Mouse (Mus musculus) ES-CJ7 (cell line): ENCODE data around the gene Myt1l.
A peak's percentile ranks its signal among the peaks of the same experiment; 100 is the strongest.

Experiments
- DNase-seq: peaks from one replicate; pipeline ENCODE4 v3.0.0; 2011; ENCODE audit warnings: low read depth, low spot score

Gene Myt1l

DNA sequence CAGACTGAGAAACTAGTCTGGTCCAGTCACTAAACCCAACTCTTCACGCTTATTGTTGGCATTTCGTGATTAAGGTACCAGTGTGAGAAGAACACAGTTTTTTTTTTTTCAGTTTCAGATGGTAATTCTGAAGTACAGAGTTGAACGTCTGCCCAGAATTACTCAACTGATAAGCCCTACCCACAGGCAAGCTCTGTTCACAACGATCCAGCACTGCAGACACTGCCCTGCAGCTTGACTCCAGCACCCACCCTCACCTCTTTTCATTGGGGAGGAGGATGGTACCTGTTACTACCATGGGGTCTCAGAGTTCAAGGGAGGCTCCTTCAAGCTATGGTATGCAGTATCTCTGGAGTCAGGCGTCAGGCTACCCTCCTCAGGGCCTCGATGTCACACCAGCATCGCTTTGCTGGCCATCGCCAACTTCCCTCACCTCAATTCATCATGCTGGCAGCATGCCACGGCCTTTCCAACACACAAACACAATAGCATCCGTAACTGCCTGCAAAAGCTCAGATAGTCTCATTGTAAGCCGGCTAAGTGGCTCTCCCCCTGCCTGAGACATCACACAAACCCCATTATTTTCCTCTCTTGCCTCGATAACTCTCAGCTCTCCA lies 281.5 kb downstream of the Myt1l start:
- DNase-seq: no peak

DNA sequence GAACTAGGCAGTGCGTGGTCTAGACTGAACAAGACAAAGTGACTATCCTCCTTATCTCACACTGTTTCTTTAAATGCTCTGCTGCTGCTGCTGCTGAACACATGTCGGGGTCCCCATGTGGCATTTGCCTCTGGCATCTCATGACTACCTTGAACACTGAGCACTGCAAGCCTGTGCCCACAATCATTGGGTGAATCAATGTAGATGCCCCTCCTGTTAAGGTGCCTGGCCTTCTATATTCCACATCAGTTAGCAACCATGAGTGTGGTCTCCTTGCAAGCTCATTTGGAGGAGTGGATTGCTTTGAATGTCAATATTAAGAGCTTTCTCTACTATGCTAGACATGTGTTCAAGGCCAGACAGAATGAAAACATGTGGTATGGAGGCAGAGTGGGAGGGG lies 287.3 kb downstream of the Myt1l start:
- DNase-seq: no peak

DNA sequence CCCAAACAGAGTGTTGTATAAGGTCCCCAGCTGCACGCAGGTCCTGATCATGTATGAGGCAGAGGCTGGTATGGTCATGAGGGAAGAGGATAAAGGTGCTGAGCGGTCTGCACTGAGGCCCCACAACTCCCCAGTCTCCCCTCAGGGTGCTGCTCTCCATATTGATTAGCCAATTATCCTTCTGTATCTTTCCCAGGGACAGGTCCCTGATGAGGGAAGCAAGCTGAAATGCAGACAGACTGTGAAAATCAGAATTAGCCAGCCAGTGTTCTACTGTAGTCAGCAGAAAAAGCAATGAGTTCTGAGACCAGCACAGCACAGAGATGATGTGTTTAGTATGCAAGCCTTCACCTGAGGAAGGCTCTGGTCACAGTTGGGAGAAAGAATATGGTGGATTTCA lies 287.9 kb downstream of the Myt1l start:
- no peak for DNase-seq

DNA sequence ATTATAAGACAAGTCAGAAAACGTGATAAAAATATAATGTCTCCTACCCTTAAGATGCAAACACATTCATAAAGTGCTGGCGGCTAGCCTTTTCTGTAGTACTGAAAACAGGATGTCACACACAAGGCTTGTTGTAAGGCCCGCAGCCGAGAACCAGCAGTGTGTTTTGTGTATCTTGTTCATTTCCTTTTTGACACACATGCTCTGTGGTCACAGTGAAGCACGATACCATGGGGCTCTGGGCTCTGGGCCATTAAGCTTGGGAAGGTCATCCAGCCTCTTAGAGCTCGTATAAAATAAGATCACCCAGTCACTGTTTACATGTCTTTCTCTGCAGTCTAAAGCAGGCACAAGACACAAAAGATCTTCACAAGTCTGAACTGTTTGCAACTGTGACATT lies 288.6 kb downstream of the Myt1l start:
- no peak for DNase-seq

DNA sequence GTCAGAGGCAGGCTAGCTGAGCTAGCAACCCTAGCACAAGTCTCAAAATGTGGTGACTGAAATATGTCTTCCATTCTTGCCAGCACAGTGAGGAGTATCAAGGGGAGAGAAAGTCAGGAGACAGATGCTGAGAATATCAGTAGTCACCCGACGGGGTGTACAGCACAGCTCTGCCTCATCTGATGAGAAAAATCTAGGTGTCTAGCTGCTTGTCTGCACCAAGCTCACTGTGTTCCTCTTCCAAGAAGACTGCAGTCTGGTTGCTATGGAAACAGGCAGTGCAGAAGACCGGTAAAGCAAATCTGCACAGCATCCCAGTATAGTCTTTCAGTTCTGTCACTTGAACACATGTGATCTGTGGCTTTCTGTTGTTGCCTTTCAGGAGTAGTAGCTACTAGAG lies 294.0 kb downstream of the Myt1l start:
- DNase-seq: no peak

DNA sequence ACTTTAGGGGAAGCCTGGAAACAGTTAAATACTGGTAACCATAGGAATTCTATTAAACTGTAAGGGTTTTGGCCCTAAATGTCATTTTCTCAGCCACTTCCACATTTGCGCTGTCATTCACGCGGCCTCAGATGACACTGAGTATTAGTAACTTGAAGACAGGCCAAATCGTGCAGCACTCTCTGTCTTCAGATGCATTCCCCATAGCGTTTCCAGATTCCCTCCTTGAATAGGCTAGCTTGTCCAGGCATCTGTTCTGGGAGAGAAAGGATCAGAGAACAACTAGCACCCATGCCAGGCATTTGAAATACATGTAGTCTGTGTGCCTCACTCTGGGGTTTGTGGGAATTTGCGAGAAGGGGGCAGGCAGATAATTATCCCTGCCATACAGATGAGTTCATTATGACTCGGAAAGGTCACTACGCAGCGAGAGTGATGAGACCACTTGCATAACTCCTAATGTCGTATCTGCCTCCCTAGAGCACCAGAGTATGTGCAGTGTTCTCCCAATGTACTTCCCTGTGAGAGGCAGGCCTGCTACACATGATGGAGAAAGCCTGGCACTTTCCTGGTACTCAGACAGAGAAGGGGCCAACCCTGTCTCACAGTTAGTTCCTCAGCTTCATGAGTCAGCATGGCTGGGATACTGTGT lies 295.7 kb downstream of the Myt1l start:
- DNase-seq: no peak

DNA sequence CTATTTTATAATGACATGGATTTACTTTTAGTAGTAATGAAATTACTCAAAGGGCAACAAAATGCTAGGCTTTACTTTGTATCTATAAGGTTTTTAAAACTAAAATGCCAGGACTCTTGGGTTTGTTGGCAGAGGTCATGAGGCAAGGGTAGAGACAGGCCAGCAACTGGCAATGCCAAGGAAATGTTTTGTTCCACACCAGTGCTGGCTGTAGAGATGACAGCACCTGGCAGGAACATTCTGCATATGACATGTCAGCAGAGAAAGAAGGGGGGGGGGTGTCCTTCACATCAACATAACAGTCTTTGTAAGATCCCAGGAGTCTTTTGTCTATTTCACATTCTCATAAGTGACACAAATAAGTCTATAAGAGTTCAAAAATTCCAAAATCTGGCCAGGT lies 302.4 kb downstream of the Myt1l start:
- no peak for DNase-seq

DNA sequence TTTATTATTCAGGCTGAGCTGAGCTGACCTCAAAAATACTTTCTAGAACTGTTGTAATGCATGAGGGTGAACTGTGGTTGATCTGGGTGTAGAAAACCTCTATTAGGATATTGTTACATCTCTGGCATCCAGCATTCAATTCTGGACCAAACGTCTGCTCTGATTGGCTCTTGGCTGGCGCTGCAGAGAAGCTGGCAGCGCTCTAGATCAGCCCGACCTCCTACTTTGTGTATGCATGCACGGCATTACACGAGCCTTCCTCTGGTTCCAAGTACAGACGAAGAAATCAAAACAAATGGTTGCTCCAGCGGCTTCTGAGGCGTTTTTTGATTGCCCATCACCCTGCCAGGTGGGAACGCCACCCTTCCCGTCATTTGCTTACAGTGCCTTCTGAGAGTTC lies 303.2 kb downstream of the Myt1l start:
- no peak for DNase-seq

DNA sequence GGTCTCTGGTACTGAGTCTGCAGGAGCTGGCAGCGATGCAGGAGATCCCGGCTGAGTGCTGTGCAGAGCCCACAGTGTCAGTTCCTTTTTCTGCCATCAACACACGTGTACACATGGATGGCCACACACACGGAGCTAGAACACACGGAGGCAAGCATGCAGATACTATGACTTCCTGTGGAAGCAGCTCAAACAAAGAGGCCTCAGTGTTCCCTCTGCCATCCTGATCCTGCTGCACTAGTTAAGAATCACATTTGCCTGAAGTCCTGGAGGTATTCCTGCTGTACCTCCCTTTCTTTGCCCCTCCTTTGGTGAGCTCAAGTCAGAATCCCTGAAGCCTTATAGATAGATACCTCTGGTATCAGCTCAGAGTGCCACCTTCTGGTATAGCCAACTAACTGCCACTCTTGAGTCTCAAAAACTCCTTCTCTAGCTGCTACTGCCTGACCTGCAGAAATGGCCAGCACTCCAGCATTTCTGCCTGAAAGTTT lies 309.2 kb downstream of the Myt1l start:
- DNase-seq: peak; percentile 27

DNA sequence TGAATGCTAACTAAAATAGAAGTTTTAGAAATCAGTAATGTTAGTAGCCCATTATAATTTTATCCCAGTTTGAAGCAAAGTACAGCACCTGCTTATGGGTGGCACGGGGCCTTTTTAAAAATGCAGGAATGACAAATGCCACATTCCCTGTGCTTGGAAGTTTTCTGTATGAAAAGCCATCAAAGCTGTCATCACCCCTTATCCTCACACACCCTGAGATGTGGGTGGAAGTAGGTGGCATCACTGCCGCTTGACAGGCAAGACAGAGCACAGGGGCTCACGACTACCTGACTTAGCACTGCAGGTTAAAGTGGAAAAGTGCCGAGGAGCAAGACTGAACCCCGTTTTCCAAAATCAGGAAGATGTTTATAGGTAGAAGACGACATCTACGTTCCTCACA lies 310.2 kb downstream of the Myt1l start:
- no peak for DNase-seq

DNA sequence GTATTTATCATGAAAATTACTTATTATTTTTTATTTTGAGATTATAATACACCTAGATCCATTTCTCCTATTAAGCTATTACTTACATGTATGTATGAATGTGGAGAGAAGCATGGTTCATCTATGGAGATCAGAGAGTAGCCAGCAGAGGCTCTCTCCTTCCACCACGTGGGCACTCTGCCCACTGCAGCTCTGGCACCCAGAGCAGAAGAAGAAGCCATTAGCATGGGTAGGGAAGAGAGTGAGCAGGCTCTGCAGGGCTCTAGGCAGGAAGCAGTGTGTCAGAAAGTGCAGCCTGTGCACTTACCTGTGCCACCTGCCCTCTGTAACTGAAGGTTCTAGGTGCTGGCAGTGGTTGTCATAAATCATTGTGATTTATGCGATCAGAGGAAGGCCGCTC lies 321.8 kb downstream of the Myt1l start:
- no peak for DNase-seq

DNA sequence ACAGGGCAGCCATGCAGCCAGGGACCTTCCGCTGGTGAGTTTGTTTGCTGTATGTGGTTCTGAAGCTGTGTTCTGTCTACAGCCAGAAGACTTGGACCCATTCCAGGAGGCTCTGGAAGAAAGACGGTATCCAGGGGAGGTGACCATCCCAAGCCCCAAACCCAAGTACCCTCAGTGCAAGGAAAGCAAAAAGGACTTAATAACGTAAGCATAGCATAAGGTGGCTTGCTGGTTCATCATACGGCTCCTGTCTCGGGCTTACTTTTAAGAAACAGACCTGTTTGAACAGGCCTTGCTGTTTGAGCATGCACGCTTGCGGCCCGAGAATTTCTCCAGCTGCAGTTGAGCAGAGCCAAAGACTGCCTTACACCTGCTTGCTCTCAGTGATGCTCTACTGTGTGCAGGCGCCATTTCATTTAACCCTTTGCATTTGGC lies 326.0 kb downstream of the Myt1l start:
- no peak for DNase-seq

DNA sequence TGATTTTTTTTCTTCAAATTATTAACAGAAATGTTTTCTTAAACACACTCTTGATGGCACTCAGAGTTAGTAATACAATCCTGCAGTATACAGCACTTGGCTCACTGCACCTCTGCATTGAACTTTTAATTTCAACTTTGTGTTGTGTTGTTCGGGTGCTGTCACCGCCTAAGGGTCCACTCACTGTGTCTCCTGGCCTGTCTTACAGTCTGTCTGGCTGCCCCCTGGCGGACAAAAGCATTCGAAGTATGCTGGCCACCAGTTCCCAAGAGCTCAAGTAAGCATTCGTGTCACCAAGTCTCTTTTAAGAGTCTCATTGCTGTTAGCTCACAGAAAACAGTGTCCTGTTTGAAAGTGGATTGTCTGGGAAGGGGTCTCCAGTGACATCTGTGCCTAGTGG lies 326.8 kb downstream of the Myt1l start:
- DNase-seq: peak; percentile 45

DNA sequence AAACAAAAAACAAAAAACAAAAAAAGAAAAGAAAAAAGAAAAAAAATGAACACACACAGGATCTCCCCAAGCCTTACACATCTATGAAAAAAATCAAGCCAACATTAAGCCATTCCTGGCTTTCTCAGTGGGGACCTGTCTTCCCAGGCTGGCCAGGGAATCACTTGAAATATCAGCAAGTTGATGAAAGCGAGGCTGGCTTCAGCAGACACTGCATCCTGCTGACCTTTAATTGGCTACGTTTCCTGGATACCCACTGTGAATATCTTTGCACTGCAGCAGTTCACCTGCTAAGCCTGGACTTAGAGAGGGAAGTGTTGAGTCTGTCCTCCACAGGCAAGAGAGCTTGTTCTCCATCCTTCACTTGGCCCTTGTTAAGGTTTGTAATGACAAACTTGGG lies 332.8 kb downstream of the Myt1l start:
- no peak for DNase-seq

DNA sequence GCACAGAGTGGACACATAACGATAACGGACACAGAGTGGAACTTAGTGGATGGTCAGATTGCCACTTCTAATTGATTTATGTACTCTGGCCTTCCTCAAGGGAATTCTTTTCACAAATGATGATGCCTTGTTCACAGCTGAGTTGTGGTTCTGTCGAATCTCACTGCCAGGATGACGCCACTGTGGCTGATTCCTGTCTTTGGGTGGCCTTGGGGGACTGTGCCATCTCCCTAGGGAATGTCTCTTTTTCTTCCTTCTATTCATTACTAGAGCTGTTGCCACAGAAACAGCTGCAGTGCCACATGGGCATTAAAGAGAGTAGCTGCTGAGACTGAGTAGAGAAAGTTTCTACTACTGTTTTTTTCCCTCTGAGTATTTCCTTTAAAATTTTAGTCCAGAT lies 340.1 kb downstream of the Myt1l start:
- no peak for DNase-seq

DNA sequence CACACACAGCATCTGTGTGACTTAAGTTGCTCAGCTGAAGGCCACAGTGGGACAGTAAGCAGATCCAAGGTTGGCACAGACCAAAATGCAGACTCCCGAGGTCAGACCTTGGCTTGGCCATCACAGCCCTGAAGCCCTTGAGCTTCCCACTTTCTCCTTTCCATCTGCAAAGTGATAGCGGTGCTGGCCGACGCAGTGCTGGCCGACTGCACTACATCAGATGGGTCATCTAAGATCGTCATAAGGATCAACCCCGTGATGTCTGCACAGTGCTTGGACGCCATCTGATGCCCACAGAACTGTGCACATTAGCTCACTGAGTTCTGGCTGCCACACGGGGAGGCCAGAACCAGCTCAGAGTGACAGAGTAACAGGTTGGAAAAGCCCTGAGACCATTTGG lies 340.6 kb downstream of the Myt1l start:
- no peak for DNase-seq

DNA sequence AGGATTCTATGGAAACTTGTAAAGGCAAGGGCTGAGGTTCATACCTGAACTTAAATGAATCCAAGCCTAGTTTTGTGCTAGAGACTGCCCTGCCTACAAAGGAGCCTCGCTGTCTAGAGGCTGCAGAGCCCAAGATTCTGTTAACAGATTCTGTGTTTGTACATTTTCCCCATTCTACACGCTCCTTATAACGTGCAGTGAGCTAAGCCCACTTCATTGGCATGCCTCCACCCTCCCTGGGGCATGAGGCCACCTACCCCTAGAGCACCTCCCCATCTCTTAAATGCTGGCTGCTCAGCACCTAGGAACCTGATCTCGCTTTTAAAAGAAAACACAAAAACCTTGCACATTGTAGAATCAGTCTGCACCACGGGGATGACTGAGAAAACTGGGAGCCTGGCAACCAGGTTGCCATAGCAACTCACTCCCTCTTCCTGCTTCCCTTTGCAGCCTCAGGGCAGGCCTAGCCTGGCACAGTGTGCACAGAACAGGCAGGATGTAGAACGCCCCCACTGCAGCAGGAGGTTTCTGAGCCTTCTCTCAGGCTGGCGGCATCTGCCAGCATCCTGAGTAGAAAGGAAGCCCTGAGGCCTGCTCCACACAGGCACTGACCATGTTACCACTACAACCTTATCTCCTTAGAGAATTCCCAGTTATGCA lies 344.1 kb downstream of the Myt1l start:
- no peak for DNase-seq

DNA sequence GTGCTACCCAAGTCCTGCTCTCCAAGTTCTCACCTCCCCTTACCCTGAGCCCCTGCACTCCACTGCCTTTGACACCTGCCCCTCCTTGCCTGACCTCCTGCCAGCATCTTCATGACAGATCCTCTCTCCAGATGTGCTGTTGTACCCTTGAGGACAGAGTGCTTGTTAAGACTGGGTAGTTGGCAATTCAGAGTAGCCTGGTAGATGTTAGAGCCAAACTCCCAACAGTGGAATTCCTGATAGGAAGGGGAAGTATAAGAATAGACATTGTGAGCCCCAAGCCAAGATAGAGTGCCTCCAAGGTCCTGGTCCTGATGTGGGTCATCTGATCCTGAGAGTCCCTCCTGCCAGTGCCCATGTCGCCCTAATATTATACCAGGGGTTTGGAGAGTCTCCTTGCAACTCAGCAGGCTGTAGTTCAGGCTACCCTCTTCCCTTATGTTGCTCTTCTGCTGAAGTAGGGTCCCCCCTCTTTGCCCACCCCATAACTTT lies 345.1 kb downstream of the Myt1l start:
- DNase-seq: no peak

DNA sequence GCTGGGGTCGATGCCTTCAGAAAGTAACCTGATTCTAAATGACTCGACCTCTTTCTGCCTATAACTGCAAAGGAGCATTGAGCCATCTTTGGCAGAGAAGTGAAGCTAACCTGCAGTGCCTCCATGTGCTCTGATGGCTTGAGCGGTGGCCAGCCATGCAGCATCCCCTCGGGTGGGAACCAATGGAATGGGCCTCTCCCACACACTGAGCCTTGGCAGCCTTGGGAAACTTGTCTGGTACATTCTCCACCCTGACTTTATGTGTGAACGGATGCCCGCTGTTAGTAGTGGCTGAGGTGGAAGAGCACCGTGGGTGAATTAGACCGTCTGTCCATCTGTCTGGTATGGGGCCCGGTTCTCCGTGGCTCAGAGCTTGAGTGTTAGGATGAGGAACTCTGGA lies 349.8 kb downstream of the Myt1l start:
- no peak for DNase-seq

DNA sequence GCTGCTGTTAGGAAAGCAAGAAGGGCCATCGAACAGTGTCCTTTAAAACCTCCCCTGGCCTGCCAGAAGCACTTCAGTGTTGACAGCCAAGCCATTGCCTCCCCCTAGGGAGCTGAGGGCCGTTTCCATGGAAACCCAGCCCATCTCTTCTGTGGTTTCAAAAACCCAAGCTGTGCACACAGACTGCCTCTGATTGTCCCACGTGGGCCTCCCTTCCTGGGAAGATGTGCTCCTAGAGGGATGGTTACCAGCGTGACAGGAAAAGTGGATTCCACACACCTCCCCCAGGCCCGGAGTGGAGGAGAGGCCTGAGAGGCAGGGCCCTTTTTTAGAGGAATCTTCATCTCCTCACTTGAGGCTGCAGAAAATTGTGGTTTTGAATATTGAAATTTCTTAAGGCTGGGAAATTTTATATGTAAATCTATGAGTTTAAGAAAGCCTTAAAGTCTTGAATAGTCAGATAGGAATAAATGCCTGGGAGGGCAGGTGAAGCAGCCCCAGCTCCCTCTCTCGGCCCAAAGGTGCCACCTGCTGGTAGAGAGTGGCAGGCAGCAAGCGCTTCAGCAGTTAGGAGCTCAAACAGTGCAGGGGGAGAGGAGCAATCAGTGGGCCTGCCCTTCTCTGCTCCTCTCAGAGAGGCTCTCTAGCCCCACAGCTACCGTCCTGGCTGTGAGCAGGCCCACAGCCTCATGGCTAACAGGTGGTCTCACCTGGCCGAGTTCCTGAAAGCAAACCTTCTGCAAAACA lies 354.9 kb downstream of the Myt1l start:
- DNase-seq: peak; percentile 53

DNA sequence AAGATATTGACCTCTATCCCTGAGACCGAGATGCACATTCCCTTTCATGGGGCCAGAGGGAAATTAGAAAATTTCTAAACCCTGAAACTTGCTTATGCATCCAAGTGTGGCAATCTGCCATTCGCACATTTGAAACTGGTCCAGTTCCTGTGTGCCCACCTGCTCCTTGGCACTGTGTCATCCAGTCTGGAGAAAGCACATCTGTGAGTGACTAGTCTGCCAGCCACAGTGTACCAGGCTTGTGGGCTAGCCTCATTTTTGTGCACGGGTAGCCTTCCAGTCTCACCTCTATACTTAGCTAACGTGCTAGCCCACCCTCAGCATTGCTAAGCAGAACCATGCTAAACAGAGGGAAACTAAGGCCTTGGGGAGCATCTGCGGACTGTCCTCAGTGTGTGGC lies 356.2 kb downstream of the Myt1l start:
- DNase-seq: no peak

DNA sequence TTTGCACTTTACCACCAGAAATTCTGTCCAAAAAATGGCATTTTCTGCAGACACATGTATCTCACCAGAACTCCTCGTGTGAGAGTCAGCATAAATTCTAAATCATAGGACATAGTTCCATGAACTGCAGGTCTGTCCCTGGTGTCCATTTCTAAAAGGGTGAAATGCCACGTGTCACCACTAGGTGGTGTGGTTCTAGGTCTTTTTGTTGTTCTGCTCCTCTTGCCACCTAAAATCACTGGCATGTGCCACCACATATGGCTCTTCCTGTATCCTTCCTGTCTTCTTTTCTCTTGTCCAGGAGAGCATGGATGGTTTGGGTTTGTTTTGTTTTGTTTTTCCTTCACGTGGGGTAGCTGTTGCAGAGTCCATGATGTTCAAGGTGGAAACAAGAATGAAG lies 366.5 kb downstream of the Myt1l start:
- peak; percentile 30 for DNase-seq
